In the genomic region with DNA sequence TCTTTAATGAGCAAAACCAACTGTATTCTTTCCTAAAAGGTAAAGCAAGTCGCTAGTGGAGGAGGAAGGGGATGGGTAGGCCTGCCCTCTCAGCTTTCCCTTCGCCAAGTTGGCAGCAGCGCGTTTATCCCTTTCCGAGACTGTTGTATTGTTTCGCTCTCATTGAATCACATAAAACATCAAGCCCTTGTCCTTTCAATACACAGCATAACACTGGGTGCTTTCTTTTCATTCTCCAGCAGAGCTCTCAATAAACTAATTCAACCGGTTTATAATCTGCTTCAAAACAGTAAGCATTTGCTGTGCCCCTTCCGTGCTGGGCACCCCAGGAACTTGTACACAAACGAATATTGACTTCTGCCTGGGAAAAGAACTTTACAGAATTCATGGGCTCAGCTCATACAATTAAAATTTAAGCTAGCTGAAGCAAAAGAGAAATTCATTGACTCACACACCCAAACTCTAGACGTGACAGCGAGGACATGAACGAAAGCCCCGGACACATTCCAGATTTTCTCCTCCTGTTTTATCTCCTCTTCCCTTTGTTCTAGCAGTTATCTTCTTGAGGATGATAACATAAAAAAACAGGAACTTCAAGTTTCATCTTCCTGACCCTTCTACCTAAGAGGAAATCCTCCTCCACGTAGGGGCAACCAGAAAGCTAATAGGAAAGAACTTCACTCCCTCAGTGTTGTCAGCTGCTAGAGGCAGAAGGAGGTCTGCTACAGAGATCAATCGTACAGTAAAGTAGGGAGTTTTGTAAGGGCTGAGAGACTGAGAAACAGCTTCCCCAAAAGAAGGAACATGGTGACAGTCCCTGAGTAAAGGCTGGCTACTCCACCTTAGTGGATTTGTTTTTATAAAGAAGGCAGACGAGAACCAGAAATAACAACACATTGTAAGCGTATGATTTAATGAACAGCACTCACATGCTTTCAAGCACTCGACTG, we compare ENCODE assay signal across 16 mouse cellular contexts.
A peak's percentile ranks its signal among the peaks of the same experiment; 100 is the strongest.
DNase-seq lines count a peak whose midpoint lies in the region; ATAC-seq lines count a peak whose summit lies in the region.
"Had no signal": no experiment of that assay in that cellular context is flagged by ENCODE, and none has a peak within 500 bp of the region (broad histone marks: within the 10 kb centered on the region; RNA-seq: fewer than 3 reads in every experiment).

No protein-coding gene starts in this region.

- H3K4me3 ChIP-seq in heart, embryonic 16.5 days (ENCODE audit: low read length): no peak overlapping the region
- no peak overlapping the region for H3K4me3 ChIP-seq in heart, embryonic 11.5 days (ENCODE audit: low read depth, low read length)
- H3K4me3 ChIP-seq in midbrain, embryonic 14.5 days (replicated peaks; ENCODE audit: low read depth, low read length): no peak overlapping the region
- H3K4me3 ChIP-seq in midbrain, embryonic 13.5 days (replicated peaks): no peak overlapping the region
- H3K4me3 ChIP-seq: limb, embryonic 15.5 days; lung, embryonic 15.5 days; stomach, embryonic 15.5 days had no signal

- H3K4me2 ChIP-seq in heart, embryonic 16.5 days (ENCODE audit: low read depth, low read length): no peak overlapping the region
- no peak overlapping the region for H3K4me2 ChIP-seq in heart, embryonic 11.5 days
- H3K4me2 ChIP-seq in midbrain, embryonic 14.5 days (ENCODE audit: low read length): no peak overlapping the region
- H3K4me2 ChIP-seq in midbrain, embryonic 13.5 days (replicated peaks): no peak overlapping the region
- H3K4me2 ChIP-seq: limb, embryonic 15.5 days; lung, embryonic 15.5 days; stomach, embryonic 15.5 days had no signal

- no peaks in the 10 kb centered on the region for H3K4me1 ChIP-seq in heart, embryonic 16.5 days (ENCODE audit: control insufficient read depth, insufficient read depth, low read length)
- 0 out of 2 replicates have a peak, but pooled peaks cover 3% of the 10 kb centered on the region for H3K4me1 ChIP-seq in heart, embryonic 11.5 days (ENCODE audit: control insufficient read depth, insufficient read depth, low read length)
- no peaks in the 10 kb centered on the region for H3K4me1 ChIP-seq in midbrain, embryonic 14.5 days (ENCODE audit: control insufficient read depth, insufficient read depth, low read length)
- peaks cover 10% of the 10 kb centered on the region; the same call in 1 of the 2 replicates for H3K4me1 ChIP-seq in midbrain, embryonic 13.5 days (replicated peaks)
- H3K4me1 ChIP-seq: limb, embryonic 15.5 days; lung, embryonic 15.5 days; stomach, embryonic 15.5 days had no signal

- H3K27me3 ChIP-seq in heart, embryonic 16.5 days (ENCODE audit: control insufficient read depth, insufficient read depth, low read length): no peaks in the 10 kb centered on the region
- no peaks in the 10 kb centered on the region for H3K27me3 ChIP-seq in heart, embryonic 11.5 days (ENCODE audit: control insufficient read depth, insufficient read depth, low read length)
- H3K27me3 ChIP-seq in midbrain, embryonic 14.5 days (ENCODE audit: control insufficient read depth, insufficient read depth, low read length): no peaks in the 10 kb centered on the region
- H3K27me3 ChIP-seq in midbrain, embryonic 13.5 days: no peaks in the 10 kb centered on the region
- H3K27me3 ChIP-seq: CH12.LX; limb, embryonic 15.5 days; lung, embryonic 15.5 days; stomach, embryonic 15.5 days had no signal

- peak; percentile 41 for DNase-seq in midbrain, embryonic 14.5 days
- peak; percentile 23 for DNase-seq in telencephalon, adult 2 months (ENCODE audit: low read depth, low spot score)
- no peak for DNase-seq in right cerebral cortex, postnatal 4 days
- DNase-seq: adrenal gland, postnatal 10 days; gastrocnemius, postnatal 10 days; right cerebral cortex, postnatal 25 days; thymus, postnatal 4 days had no signal

- no peak for ATAC-seq in heart, embryonic 16.5 days (replicated peaks; ENCODE audit: extremely low read depth, insufficient read depth, low FRiP score)
- no peak for ATAC-seq in heart, embryonic 11.5 days (replicated peaks; ENCODE audit: insufficient number of reproducible peaks, low FRiP score, low TSS enrichment)
- no peak for ATAC-seq in midbrain, embryonic 14.5 days (ENCODE audit: low FRiP score, low TSS enrichment)
- no peak for ATAC-seq in midbrain, embryonic 13.5 days
- peak; percentile 61 for ATAC-seq in granulocyte monocyte progenitor cell, adult 5-6 weeks (replicated peaks; ENCODE audit: poor library complexity, severe bottlenecking)

- H3K27ac ChIP-seq in heart, embryonic 16.5 days (ENCODE audit: low read length): 0 out of 2 replicates have a peak overlapping the region, but pooled peaks have one; percentile 29
- no peak overlapping the region for H3K27ac ChIP-seq in heart, embryonic 11.5 days (ENCODE audit: low read depth, low read length)
- H3K27ac ChIP-seq in midbrain, embryonic 14.5 days (replicated peaks; ENCODE audit: low read depth, low read length): no peak overlapping the region
- H3K27ac ChIP-seq in midbrain, embryonic 13.5 days: no peak overlapping the region
- H3K27ac ChIP-seq: kidney, postnatal 0 days; limb, embryonic 15.5 days; lung, embryonic 15.5 days; stomach, embryonic 15.5 days had no signal

- H3K36me3 ChIP-seq in heart, embryonic 16.5 days (ENCODE audit: control insufficient read depth, insufficient read depth): no peaks in the 10 kb centered on the region
- no peaks in the 10 kb centered on the region for H3K36me3 ChIP-seq in heart, embryonic 11.5 days (ENCODE audit: control insufficient read depth, insufficient read depth, low read length)
- H3K36me3 ChIP-seq in midbrain, embryonic 14.5 days (ENCODE audit: control insufficient read depth, insufficient read depth, low read length): no peaks in the 10 kb centered on the region
- H3K36me3 ChIP-seq in midbrain, embryonic 13.5 days: no peaks in the 10 kb centered on the region
- H3K36me3 ChIP-seq: limb, embryonic 15.5 days; lung, embryonic 15.5 days; stomach, embryonic 15.5 days had no signal

- WGBS in heart, embryonic 16.5 days: 54% methylated on average over 18 of the region's 18 CpGs
- WGBS in heart, embryonic 11.5 days (ENCODE audit: insufficient replicate concordance): 55% methylated on average over 18 of the region's 18 CpGs
- 47% methylated on average over 18 of the region's 18 CpGs for WGBS in midbrain, embryonic 14.5 days
- 42% methylated on average over 18 of the region's 18 CpGs for WGBS in midbrain, embryonic 13.5 days

- H3K9ac ChIP-seq in heart, embryonic 16.5 days (ENCODE audit: low read length): no peak overlapping the region
- no peak overlapping the region for H3K9ac ChIP-seq in heart, embryonic 11.5 days (ENCODE audit: low read depth, low read length)
- no peak overlapping the region for H3K9ac ChIP-seq in midbrain, embryonic 14.5 days (replicated peaks; ENCODE audit: low read length)
- H3K9ac ChIP-seq in midbrain, embryonic 13.5 days (replicated peaks): no peak overlapping the region
- H3K9ac ChIP-seq: limb, embryonic 15.5 days; lung, embryonic 15.5 days; stomach, embryonic 15.5 days had no signal

- peaks cover 3% of the 10 kb centered on the region; the same call in 1 of the 2 replicates for H3K9me3 ChIP-seq in heart, embryonic 16.5 days (replicated peaks; ENCODE audit: control insufficient read depth, low read length)
- H3K9me3 ChIP-seq in heart, embryonic 11.5 days (replicated peaks; ENCODE audit: control insufficient read depth, low read length): no peaks in the 10 kb centered on the region
- H3K9me3 ChIP-seq in midbrain, embryonic 14.5 days (ENCODE audit: control insufficient read depth, low read length): no peaks in the 10 kb centered on the region
- peaks cover 4% of the 10 kb centered on the region; the same call in 1 of the 2 replicates for H3K9me3 ChIP-seq in midbrain, embryonic 13.5 days
- H3K9me3 ChIP-seq: limb, embryonic 15.5 days; lung, embryonic 15.5 days; stomach, embryonic 15.5 days had no signal
